Mouse (Mus musculus): ENCODE measurements around the gene Ezh1.

DNA sequence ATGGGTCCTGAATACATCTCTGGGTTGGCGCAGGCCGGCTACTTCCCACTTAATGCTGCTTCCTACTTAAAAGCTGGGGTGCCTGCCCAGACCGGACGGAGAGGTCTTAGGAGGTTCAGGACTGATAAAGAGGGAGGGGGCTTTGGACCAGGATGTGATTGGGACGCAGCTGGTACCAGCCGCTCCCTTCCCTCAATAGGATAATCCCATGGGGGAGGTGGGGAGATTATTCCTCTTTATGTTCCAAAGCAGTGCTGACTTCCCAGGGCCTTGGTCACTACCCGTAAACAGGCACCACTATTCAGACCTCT lies 20.4 kb upstream of the Ezh1 start:
- no peak for TF ChIP-seq EP300 (IDR thresholded peaks at IDR 0.05; ENCODE audit: insufficient read depth, low read depth, low read length)
- no peak for TF ChIP-seq POLR2A (IDR thresholded peaks at IDR 0.05; ENCODE audit: insufficient read depth, low read length)

Measured in ES-Bruce4 (cell line).